Mouse (Mus musculus) forebrain, embryonic 16.5 days (tissue): Measurements from ENCODE around the gene Mtmr10. TPM values are rescaled to one million over a fixed set of nuclear protein-coding genes. Genes with fewer than 3 reads are reported as not detected.

Source experiments
- ATAC-seq: fragments of 200-750 bp; cut with Nextera tagmentation; 2 replicates; pipeline ENCODE4 v1.8.0; 2017; ENCODE audit warnings: mild to moderate bottlenecking, moderate library complexity
- H3K27ac ChIP-seq: fragments of 300-500 bp; sonication (generic); 2 replicates; pipeline ENCODE4 v1.5.1; 2014; ENCODE audit warnings: low read length, control low read depth
- H3K27me3 ChIP-seq: fragments of 300-500 bp; sonication (generic); replicated peaks from 2 replicates; pipeline ENCODE4 v1.6.1; 2014; ENCODE audit warnings: low read length; ENCODE audit not compliant: control insufficient read depth, insufficient read depth
- H3K36me3 ChIP-seq: fragments of 300-500 bp; sonication (generic); 2 replicates; pipeline ENCODE4 v1.6.1; 2014; ENCODE audit not compliant: control insufficient read depth, insufficient read depth
- H3K4me1 ChIP-seq: fragments of 300-500 bp; sonication (generic); replicated peaks from 2 replicates; pipeline ENCODE4 v1.6.1; 2014; ENCODE audit warnings: low read length; ENCODE audit not compliant: control insufficient read depth, insufficient read depth
- H3K4me2 ChIP-seq: fragments of 300-500 bp; sonication (generic); 2 replicates; pipeline ENCODE4 v1.6.1; 2014; ENCODE audit warnings: mild to moderate bottlenecking, low read length, control low read depth
- H3K4me3 ChIP-seq: fragments of 300-500 bp; sonication (generic); replicated peaks from 2 replicates; pipeline ENCODE4 v1.5.1; 2014; ENCODE audit warnings: mild to moderate bottlenecking, low read length, control low read depth
- H3K9ac ChIP-seq: fragments of 300-500 bp; sonication (generic); replicated peaks from 2 replicates; pipeline ENCODE4 v1.6.1; 2014; ENCODE audit warnings: low read depth, low read length, control low read depth
- H3K9me3 ChIP-seq: fragments of 300-500 bp; sonication (generic); 2 replicates; pipeline ENCODE4 v1.6.1; 2016; ENCODE audit warnings: low read length; ENCODE audit not compliant: control insufficient read depth
- WGBS: fragments of 180-500 bp; shearing (Covaris S2); extraction: QIAGEN DNeasy Blood & Tissue Kit; methylation state at CpG from one replicate; pipeline ENCODE4 v1.1.7; 2014; 5-methylcytosine and 5-hydroxymethylcytosine counted together
- polyA plus RNA-seq: library from polyadenylated mRNA; unstranded; fragments of >200 nt; fragmentation: Nextera tagmentation; extraction: Ambion mirVana; gene quantifications from 2 replicates; pipeline ENCODE4 v1.2.1, GENCODE M21; 2015

Mtmr10 gene
- 8.8 and 9.3 TPM in 2 replicates for polyA plus RNA-seq

DNA sequence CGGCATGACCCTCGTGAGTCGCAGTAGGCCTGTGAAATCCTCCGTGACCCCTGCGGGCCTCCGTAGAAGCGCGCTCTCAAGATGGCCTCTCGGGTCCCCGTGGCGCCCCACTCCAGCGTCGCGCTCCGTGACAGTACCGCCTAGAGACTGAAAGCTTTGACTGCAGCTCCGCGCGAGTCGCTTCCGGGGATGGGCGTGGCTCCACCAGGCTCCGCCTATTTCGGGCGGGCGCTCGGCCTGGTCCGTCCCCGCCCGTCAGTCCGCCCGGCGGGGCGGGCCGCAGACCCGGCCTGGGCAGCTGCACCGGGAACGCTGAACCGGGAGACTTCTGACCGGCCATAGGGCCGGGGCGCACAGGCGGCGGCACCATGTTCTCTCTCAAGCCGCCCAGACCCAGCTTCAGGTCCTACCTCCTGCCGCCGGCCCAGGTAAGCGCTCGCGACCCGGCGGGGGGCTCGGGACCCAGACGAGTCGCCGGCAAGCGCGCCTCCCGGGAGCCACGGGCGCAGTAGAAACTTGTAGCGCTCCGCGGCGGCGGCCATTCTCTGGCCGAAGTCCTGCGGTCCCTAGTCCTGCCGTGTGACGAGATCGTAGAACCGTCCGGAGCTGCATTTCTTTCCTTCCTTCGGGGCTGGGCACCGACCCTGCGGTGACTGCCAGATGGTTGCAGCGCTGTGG lies at the start of gene Mtmr10:
TSS of gene Mtmr10 (plus strand) at position 240 of the 678 bp plus-strand sequence.
- peak within 1 kb of the TSS; percentile 70 for H3K4me2 ChIP-seq
- H3K36me3 ChIP-seq, result no peaks in the 10 kb centered on the region
- H3K4me1 ChIP-seq, result peaks cover 9% of the 10 kb centered on the region
- no peaks in the 10 kb centered on the region for H3K27me3 ChIP-seq
- no peaks in the 10 kb centered on the region for H3K9me3 ChIP-seq
- H3K9ac ChIP-seq, result peak within 1 kb of the TSS; percentile 83
- peak within 1 kb of the TSS; percentile 96 for H3K4me3 ChIP-seq
- H3K27ac ChIP-seq, result peak within 1 kb of the TSS; percentile 69
- 0% methylated on average over 77 of the region's 77 CpGs for WGBS
- ATAC-seq, result peak; percentile 99

DNA sequence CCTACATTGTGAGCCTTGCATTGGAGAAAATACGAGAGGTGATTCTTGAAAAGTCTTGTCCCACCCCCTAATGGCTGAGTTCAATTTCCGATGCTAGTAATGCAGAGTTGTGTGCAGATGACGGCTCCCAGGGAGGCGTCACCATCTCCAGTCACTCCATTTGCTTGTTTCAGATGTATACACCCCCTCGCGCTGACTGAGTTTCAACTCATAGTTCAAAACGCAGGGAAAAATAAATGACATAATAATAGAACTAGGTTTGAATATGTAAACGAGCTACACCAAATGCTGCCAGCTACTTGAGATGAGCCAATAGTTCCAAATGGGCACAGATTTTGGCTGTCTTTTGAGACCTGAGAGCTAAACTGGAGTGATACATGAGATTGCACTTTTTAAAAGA lies 49.7 kb upstream of the Mtmr10 start:
- H3K4me1 ChIP-seq, result no peaks in the 10 kb centered on the region; the same call in 1 of the 2 replicates
- no peaks in the 10 kb centered on the region for H3K36me3 ChIP-seq
- no peaks in the 10 kb centered on the region for H3K9me3 ChIP-seq
- H3K27ac ChIP-seq, result no peak overlapping the region
- H3K4me3 ChIP-seq, result no peak overlapping the region
- H3K4me2 ChIP-seq, result no peak overlapping the region
- H3K9ac ChIP-seq, result no peak overlapping the region
- WGBS, result 65% methylated on average over 8 of the region's 8 CpGs
- no peaks in the 10 kb centered on the region for H3K27me3 ChIP-seq
- peak; percentile 38 for ATAC-seq

DNA sequence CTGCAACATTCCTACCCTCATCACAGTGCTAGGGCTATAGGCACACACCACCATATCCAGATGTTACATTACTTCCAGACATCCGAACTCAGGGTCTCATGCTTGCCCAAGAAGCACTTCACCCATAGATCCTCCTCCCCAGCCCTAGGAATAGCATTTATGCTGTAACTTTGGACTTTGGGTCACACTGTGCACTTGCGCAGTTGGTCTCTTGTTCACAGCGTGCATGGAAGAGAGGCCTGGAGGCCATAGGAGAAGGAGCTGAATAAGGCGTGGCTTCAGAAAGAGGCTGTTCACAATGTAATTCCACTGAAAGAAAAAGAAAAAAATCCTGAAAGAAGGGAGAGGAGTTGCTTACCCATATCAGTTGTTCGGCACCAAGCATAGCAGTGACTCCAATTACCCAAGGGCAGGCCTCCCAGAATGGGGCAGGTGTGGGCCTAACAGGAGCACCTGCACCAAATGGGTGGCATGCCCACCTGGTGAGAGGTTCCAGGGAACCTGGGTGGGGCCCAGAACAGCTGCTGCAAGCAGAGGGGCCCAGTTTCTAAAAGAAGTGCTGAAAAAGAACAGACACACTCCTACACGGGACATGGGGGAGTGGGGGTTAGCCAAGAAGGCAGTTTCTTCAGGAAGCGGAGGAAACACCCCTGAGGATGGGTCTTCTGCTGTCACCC lies 48.9 kb upstream of the Mtmr10 start:
- H3K36me3 ChIP-seq, result no peaks in the 10 kb centered on the region
- 89% methylated on average over 7 of the region's 7 CpGs for WGBS

DNA sequence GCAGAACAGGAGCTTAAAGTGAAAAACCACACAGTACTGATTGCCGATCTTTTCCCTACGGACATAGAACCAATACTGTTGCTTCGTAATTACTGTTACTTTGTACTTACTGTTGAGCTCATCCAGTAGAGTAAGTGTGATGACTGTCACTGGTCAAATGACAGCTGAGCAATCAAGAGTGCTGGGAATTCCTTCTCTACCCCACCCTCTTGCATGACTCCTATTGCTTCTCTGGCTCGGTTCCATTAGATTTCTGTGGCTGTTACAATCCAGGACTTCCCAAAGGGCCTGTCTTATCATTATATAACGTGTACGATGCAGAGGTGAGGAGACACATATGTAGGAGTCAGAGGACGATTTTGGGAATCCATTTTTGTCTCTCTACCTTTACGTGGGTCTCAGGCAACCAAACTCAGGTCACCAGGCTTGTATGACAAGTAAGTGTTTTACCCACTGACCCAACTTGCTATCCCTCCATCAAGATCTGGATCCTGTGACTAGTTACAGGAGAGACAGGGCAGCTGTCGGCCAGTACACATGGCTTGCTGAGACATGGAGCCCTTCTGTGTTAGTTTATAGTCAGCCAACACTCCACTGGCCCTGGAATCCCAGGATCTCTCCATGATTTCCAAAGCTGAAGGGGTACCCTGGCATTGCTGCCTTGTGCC lies 48.2 kb upstream of the Mtmr10 start:
- H3K36me3 ChIP-seq, result no peaks in the 10 kb centered on the region
- WGBS, result 88% methylated on average over 9 of the region's 9 CpGs

More for the DNA sequence above, 48.9 kb upstream of the Mtmr10 start:
- no peak for ATAC-seq
- H3K27me3 ChIP-seq, result no peaks in the 10 kb centered on the region
- no peaks in the 10 kb centered on the region; the same call in 1 of the 2 replicates for H3K4me1 ChIP-seq
- H3K9me3 ChIP-seq, result no peaks in the 10 kb centered on the region
- no peak overlapping the region for H3K9ac ChIP-seq
- no peak overlapping the region for H3K4me2 ChIP-seq
- no peak overlapping the region for H3K4me3 ChIP-seq
- no peak overlapping the region for H3K27ac ChIP-seq

DNA sequence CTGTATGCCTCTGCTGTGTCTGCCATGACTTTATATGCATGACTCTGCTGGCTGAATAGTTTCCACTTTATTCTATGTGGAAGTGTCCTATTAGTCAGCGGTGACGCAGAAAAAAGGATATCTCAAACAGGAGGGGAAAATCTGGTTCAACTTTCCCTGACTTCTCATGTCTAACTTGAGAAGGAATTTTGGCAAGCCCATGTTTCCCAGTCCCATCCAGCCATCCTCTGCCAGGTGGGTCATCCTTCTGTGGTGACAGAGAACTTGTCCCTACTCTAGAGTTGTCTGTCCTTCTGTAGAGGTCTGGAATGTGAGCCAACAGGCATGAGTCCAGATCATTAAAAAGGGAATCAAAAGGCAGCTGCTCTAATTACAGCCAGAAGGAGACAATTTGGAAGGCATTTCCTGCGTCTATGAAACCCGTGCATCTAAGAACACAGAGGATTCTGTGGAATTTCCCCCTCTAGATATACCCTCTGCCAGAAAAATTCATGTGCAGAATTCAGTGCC lies 47.6 kb upstream of the Mtmr10 start:
- Histone ChIP-seq H3K9me3 (no peaks in the 10 kb centered on the region), H3K9ac (no peak overlapping the region), H3K27ac (no peak overlapping the region), H3K36me3 (no peaks in the 10 kb centered on the region), H3K4me3 (no peak overlapping the region), H3K27me3 (no peaks in the 10 kb centered on the region), H3K4me1 (no peaks in the 10 kb centered on the region; the same call in 1 of the 2 replicates), H3K4me2 (no peak overlapping the region)
- 46% methylated on average over 4 of the region's 4 CpGs for WGBS
- ATAC-seq, result no peak

More for the DNA sequence above, 48.2 kb upstream of the Mtmr10 start:
- H3K4me1 ChIP-seq, result no peaks in the 10 kb centered on the region; the same call in 1 of the 2 replicates
- no peaks in the 10 kb centered on the region for H3K9me3 ChIP-seq
- H3K27ac ChIP-seq, result no peak overlapping the region
- no peak overlapping the region for H3K9ac ChIP-seq
- no peak overlapping the region for H3K4me2 ChIP-seq
- H3K27me3 ChIP-seq, result no peaks in the 10 kb centered on the region
- ATAC-seq, result no peak
- no peak overlapping the region for H3K4me3 ChIP-seq

DNA sequence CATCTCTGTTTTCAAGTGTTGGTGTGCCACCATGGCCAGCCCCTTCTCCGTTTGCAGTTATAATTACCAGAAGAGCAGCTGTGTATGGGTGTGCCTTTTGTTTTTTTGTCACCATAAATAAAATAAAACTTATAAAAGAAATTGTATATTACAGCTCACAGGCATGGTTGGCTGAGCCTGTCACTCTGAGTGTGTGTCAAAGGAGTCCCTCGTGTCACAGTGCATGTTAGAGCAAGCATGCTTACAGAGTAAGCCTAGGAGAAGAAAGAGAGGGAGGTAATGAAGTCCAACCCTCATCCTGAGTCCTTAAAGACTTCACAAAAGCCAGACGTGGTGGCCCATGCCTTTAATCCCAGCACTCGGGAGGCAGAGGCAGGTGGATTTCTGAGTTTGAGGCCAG lies 45.0 kb upstream of the Mtmr10 start:
- no peak for ATAC-seq
- Histone ChIP-seq H3K27ac (no peak overlapping the region), H3K27me3 (no peaks in the 10 kb centered on the region), H3K4me3 (no peak overlapping the region), H3K36me3 (no peaks in the 10 kb centered on the region), H3K4me2 (no peak overlapping the region), H3K9me3 (no peaks in the 10 kb centered on the region), H3K4me1 (no peaks in the 10 kb centered on the region), H3K9ac (no peak overlapping the region)
- WGBS, result 63% methylated on average over 4 of the region's 4 CpGs

DNA sequence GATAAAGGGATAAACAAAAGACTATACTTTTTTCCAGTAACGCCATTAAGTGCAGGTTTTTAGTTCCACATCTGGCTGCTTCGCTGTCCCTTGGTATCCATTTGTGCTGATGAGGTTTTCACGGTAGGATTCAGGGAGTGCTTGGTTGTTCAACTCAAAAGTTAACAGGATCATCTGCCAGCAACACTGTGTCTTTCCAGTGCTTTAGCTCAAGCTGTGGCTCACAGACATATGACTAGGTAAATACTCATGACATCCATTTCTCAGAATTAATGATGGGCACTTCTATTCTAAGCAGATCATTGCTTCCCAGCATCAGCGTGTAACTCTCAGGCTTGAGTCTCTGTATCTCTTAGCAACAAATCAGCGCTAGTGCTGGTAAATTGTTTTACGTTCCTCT lies 43.1 kb upstream of the Mtmr10 start:
- H3K27ac ChIP-seq, result no peak overlapping the region
- no peak overlapping the region for H3K4me2 ChIP-seq
- H3K4me3 ChIP-seq, result no peak overlapping the region
- H3K4me1 ChIP-seq, result no peaks in the 10 kb centered on the region
- no peak for ATAC-seq
- no peak overlapping the region for H3K9ac ChIP-seq
- 94% methylated on average over 6 of the region's 6 CpGs for WGBS
- no peaks in the 10 kb centered on the region for H3K9me3 ChIP-seq
- H3K36me3 ChIP-seq, result no peaks in the 10 kb centered on the region
- H3K27me3 ChIP-seq, result no peaks in the 10 kb centered on the region

DNA sequence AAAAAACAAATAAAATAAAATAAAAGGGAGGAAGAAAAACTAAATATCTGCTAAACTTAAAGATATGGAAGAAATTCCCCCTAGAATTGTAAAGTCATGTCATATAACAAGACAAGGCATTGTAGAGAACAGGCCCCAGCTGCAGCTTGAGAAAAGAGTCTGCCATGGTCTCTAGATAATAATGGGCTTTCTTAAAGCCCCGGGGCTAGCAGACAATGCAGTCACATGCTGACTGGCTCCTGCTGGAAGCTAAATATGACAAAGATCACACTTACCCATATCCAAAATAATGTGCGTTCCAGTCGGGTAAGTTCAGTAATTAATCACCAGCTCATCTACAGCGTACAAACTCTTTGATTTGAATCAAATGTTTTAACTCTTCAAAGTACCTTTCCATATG lies 40.7 kb upstream of the Mtmr10 start:
- no peaks in the 10 kb centered on the region for H3K27me3 ChIP-seq
- no peaks in the 10 kb centered on the region for H3K9me3 ChIP-seq
- no peak overlapping the region for H3K4me3 ChIP-seq
- no peaks in the 10 kb centered on the region for H3K36me3 ChIP-seq
- no peak overlapping the region for H3K9ac ChIP-seq
- H3K4me2 ChIP-seq, result no peak overlapping the region
- no peaks in the 10 kb centered on the region for H3K4me1 ChIP-seq
- 56% methylated on average over 4 of the region's 4 CpGs for WGBS
- ATAC-seq, result no peak
- H3K27ac ChIP-seq, result no peak overlapping the region

DNA sequence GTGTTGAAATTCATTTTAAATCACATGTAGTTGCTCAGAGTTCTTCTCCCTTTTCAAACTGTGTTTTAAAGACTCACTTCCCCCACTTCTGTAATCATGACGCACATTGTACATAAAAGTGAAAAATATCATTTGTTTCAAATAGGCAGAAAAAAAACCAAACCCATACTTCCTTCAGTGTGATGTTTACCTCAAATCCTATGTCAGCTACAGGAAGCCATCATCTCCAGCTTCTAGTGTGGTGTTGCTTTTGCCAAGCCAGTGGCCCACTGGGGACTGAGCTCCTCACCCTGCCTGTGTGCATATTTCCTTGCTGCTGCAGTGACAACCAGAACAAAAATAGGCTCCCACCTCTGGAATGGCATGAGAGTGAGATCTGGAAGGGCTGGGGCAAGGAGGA lies 39.1 kb upstream of the Mtmr10 start:
- no peak overlapping the region for H3K4me3 ChIP-seq

More for the DNA sequence above, 39.1 kb upstream of the Mtmr10 start:
- no peaks in the 10 kb centered on the region for H3K36me3 ChIP-seq
- no peaks in the 10 kb centered on the region for H3K9me3 ChIP-seq
- 94% methylated on average over 1 of the region's 1 CpGs for WGBS
- no peak overlapping the region for H3K27ac ChIP-seq
- no peaks in the 10 kb centered on the region for H3K4me1 ChIP-seq
- H3K9ac ChIP-seq, result no peak overlapping the region
- no peak for ATAC-seq
- no peak overlapping the region for H3K4me2 ChIP-seq
- H3K27me3 ChIP-seq, result no peaks in the 10 kb centered on the region
